Mouse (Mus musculus): ENCODE measurements around the gene Tec. TPM values are rescaled to one million over a fixed set of nuclear protein-coding genes. Genes with fewer than 3 reads are reported as not detected.

Gene Tec
- polyA plus RNA-seq, 1 experiment from 2014 or later = 9.5 TPM

DNA sequence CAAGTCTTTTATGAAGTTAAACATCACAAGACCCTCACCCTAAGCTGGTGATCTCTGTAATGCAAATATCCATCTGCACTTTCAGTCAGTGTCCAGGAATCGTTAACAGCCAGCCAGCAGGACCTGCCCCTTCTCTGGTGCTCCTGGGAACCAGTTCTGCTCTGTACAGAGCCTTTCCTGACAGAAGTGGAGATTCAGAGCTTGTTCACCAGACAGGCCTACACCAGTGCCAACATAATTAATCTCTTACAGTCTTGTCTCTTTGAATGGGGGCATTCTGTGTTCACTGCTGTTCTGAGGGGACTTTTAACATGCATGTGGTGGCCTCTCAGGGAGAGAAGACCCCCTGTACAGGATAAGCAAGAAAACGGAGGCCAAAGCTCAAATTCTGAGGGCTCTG lies 29.3 kb downstream of the Tec start:
- Histone ChIP-seq H3K36me3 (ENCODE audit: control insufficient read depth, insufficient read depth, low read length) (no peaks in the 10 kb centered on the region), H3K4me3 (ENCODE audit: low read depth, low read length) (no peak overlapping the region), H3K27me3 (ENCODE audit: control insufficient read depth, insufficient read depth, low read length) (no peaks in the 10 kb centered on the region), H3K9ac (ENCODE audit: low read length) (no peak overlapping the region), H3K9me3 (ENCODE audit: control insufficient read depth, low read length) (no peaks in the 10 kb centered on the region), H3K4me1 (replicated peaks; ENCODE audit: control insufficient read depth, insufficient read depth) (no peaks in the 10 kb centered on the region), H3K4me2 (replicated peaks; ENCODE audit: low read depth) (no peak overlapping the region), H3K27ac (replicated peaks) (no peak overlapping the region)
- TF ChIP-seq EP300 (optimal IDR thresholded peaks at IDR 0.05) (no peak), CTCF (IDR thresholded peaks at IDR 0.05; ENCODE audit: low read depth) (no peak)
- no peak for ATAC-seq (ENCODE audit: low FRiP score, low TSS enrichment)
- 46% methylated on average over 2 of the region's 2 CpGs for WGBS
- no peak for DNase-seq (ENCODE audit: low spot score)

DNA sequence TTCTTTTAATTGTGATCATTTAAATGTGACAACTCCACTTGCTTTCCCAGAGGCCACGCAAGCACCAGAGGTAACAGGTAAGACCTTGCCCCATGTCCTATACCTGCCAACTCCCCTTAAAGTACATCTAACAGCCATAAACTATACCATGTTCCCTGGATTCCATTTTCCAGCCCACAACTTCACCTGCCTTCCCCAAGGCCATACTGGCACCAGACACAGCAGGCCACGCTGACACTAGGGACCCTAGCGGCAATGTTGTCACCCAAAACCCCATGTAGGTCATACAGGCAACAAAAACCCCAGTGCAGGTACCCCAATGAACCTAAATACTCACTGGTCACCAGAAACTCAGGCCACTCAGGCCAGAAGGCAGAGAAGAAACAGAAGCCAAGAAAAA lies 32.6 kb downstream of the Tec start:
- WGBS = 94% methylated on average over 3 of the region's 3 CpGs
- H3K36me3 ChIP-seq (ENCODE audit: control insufficient read depth, insufficient read depth, low read length) = no peaks in the 10 kb centered on the region
- H3K27me3 ChIP-seq (ENCODE audit: control insufficient read depth, insufficient read depth, low read length) = no peaks in the 10 kb centered on the region
- H3K4me2 ChIP-seq (replicated peaks; ENCODE audit: low read depth) = no peak overlapping the region
- TF ChIP-seq CTCF (IDR thresholded peaks at IDR 0.05; ENCODE audit: low read depth) (no peak), EP300 (optimal IDR thresholded peaks at IDR 0.05) (no peak)
- DNase-seq (ENCODE audit: low spot score) (no peak), ATAC-seq (ENCODE audit: low FRiP score, low TSS enrichment) (no peak)
- no peaks in the 10 kb centered on the region for H3K4me1 ChIP-seq (replicated peaks; ENCODE audit: control insufficient read depth, insufficient read depth)
- no peak overlapping the region for H3K27ac ChIP-seq (replicated peaks)
- H3K4me3 ChIP-seq (ENCODE audit: low read depth, low read length) = no peak overlapping the region
- no peaks in the 10 kb centered on the region for H3K9me3 ChIP-seq (ENCODE audit: control insufficient read depth, low read length)
- H3K9ac ChIP-seq (ENCODE audit: low read length) = no peak overlapping the region

DNA sequence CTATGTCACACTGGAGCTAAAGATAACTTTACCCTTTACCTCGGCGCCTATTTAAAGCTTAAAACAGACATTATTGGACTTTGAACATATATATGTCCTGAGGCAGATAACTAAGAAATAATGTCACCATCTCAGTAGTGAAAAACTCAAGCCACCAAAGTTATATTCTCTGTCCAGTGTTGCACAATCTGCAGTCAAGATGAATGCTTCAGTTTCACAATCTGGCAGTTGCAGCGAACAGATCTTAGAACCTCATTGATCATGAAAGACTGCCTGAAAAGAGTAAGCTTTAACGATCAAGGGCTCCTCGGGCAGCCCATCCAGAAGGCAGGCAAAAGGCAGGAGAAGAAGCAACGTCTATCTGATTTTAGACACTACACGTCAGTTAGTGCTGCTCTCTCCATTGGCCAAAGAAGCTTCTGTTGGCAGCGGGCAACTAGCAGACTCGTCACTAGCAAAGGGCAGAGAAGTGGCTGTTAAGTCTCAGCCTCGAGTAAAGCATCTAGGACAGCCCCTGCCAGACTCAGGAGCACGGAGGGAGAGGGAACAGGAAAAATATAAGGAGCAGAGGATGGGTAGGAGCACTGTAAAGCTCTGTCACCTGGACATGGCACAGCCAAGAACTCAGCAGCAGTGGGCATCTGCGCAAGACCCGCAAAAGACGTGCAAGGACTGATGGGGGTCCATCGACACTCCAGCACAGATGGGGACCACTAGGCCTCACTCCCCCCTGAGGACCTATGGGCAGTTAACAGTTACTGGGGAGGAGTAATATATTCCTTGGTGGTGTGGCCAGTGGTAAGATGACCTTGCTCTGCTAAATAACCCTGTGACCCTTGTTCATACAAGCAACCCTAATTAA lies 35.1 kb downstream of the Tec start:
- H3K4me2 ChIP-seq (replicated peaks; ENCODE audit: low read depth) = no peak overlapping the region
- WGBS = 75% methylated on average over 15 of the region's 15 CpGs
- no peak for ATAC-seq (ENCODE audit: low FRiP score, low TSS enrichment)

DNA sequence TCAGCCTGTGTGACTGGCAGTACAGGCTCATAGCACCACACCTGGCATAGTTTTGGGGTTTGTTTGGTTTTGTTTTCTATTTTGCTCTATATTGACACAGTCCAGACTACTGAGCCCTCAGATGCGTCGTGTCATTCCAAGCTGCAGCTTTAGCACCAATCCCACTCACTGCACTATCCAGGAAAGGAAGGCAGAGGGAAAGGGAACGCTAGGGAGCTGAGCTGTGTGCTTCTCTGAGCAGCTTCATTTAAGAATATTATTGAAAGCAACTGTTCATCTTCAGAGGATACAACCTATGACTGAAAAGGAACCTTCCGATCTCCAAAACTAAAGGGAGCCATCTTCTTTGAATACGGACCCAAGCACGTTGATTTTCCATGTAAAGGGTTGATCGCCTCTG lies 36.1 kb downstream of the Tec start:
- H3K36me3 ChIP-seq (ENCODE audit: control insufficient read depth, insufficient read depth, low read length) = no peaks in the 10 kb centered on the region
- WGBS = 80% methylated on average over 7 of the region's 7 CpGs

More for the DNA sequence above, 35.1 kb downstream of the Tec start:
- Histone ChIP-seq H3K36me3 (ENCODE audit: control insufficient read depth, insufficient read depth, low read length) (no peaks in the 10 kb centered on the region), H3K9ac (ENCODE audit: low read length) (no peak overlapping the region), H3K4me3 (ENCODE audit: low read depth, low read length) (no peak overlapping the region), H3K4me1 (replicated peaks; ENCODE audit: control insufficient read depth, insufficient read depth) (no peaks in the 10 kb centered on the region; the same call in 1 of the 2 replicates), H3K9me3 (ENCODE audit: control insufficient read depth, low read length) (no peaks in the 10 kb centered on the region), H3K27ac (replicated peaks) (no peak overlapping the region), H3K27me3 (ENCODE audit: control insufficient read depth, insufficient read depth, low read length) (no peaks in the 10 kb centered on the region)
- TF ChIP-seq CTCF (IDR thresholded peaks at IDR 0.05; ENCODE audit: low read depth) (no peak), EP300 (optimal IDR thresholded peaks at IDR 0.05) (no peak)
- DNase-seq (ENCODE audit: low spot score) = no peak

DNA sequence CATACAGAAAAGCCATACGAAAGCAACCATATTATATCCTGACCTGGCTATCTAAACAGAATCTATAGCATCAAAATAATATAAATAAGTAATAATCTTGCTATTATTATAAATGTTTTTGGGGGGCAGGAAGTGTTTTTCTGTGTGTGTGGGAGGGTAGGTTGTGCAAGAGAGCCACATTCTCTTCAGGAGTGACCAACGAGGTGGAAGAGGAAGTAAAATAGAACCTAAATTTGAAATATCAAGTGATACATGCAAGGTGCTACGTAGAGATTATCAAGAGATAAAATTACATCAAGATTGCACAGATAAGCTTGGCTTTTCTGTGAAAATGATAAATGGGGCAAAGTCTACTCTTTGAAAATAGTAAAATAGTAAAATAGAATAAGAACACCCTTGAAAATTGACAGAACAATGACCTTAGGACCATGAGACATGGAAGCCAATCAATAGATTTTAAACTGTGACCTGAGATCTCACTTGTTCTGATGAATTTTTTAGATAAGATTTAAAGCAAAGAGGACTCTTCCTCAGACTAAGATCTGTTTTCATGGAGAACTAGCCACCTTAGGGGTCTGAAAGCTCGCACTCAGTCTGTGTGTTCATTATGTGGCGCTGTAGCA lies 37.2 kb downstream of the Tec start:
- TF ChIP-seq CTCF (IDR thresholded peaks at IDR 0.05; ENCODE audit: low read depth) (no peak), EP300 (optimal IDR thresholded peaks at IDR 0.05) (no peak)
- no peak overlapping the region for H3K9ac ChIP-seq (ENCODE audit: low read length)
- H3K9me3 ChIP-seq (ENCODE audit: control insufficient read depth, low read length) = no peaks in the 10 kb centered on the region
- 84% methylated on average over 5 of the region's 5 CpGs for WGBS
- no peaks in the 10 kb centered on the region for H3K27me3 ChIP-seq (ENCODE audit: control insufficient read depth, insufficient read depth, low read length)
- no peaks in the 10 kb centered on the region; the same call in 1 of the 2 replicates for H3K4me1 ChIP-seq (replicated peaks; ENCODE audit: control insufficient read depth, insufficient read depth)
- ATAC-seq (ENCODE audit: low FRiP score, low TSS enrichment) (no peak), DNase-seq (ENCODE audit: low spot score) (no peak)
- no peak overlapping the region for H3K4me2 ChIP-seq (replicated peaks; ENCODE audit: low read depth)
- no peak overlapping the region for H3K4me3 ChIP-seq (ENCODE audit: low read depth, low read length)
- no peaks in the 10 kb centered on the region for H3K36me3 ChIP-seq (ENCODE audit: control insufficient read depth, insufficient read depth, low read length)
- H3K27ac ChIP-seq (replicated peaks) = no peak overlapping the region

More for the DNA sequence above, 36.1 kb downstream of the Tec start:
- ATAC-seq (ENCODE audit: low FRiP score, low TSS enrichment) (no peak), DNase-seq (ENCODE audit: low spot score) (no peak)
- Histone ChIP-seq H3K4me3 (ENCODE audit: low read depth, low read length) (no peak overlapping the region), H3K4me1 (replicated peaks; ENCODE audit: control insufficient read depth, insufficient read depth) (no peaks in the 10 kb centered on the region; the same call in 1 of the 2 replicates), H3K4me2 (replicated peaks; ENCODE audit: low read depth) (no peak overlapping the region), H3K27ac (replicated peaks) (no peak overlapping the region), H3K9me3 (ENCODE audit: control insufficient read depth, low read length) (no peaks in the 10 kb centered on the region), H3K9ac (ENCODE audit: low read length) (no peak overlapping the region), H3K27me3 (ENCODE audit: control insufficient read depth, insufficient read depth, low read length) (no peaks in the 10 kb centered on the region)
- TF ChIP-seq CTCF (IDR thresholded peaks at IDR 0.05; ENCODE audit: low read depth) (no peak), EP300 (optimal IDR thresholded peaks at IDR 0.05) (no peak)

All from stomach, postnatal 0 days (tissue).